Mouse (Mus musculus): Measurements from ENCODE around the gene Dip2b.
"Not testable (repeated sequence)": the region's sequence is repeated elsewhere in the genome, so short reads cannot be mapped to it uniquely, and the experiment has no call there.

Gene Dip2b

GRCm38 (mm10) chr15:100258646-100259425 is 220.4 kb downstream of the Dip2b start:
- no peak for DNase-seq (ENCODE audit: low spot score in 2 of 2)

- DNase-seq (ENCODE audit: low spot score in 2 of 2): not testable (repeated sequence)
Measured at GRCm38 (mm10) chr15:100260351-100260750, 221.9 kb downstream of the Dip2b start.

GRCm38 (mm10) chr15:100263246-100263905 is 224.9 kb downstream of the Dip2b start:
- no peak for DNase-seq (ENCODE audit: low spot score in 2 of 2)

GRCm38 (mm10) chr15:100265586-100266325 is 227.3 kb downstream of the Dip2b start:
- no peak for DNase-seq (ENCODE audit: low spot score in 2 of 2)

- no peak for DNase-seq (ENCODE audit: low spot score in 2 of 2)
Measured at GRCm38 (mm10) chr15:100268916-100269315, 230.5 kb downstream of the Dip2b start.
